10 mouse cellular contexts compared by ENCODE assay signal in genomic region chr9:30964685-30965084, GRCm38 (mm10). TPM values are rescaled to one million over a fixed set of nuclear protein-coding genes. Genes with fewer than 3 reads are reported as not detected.
DNase-seq lines count a peak whose midpoint lies in the region; ATAC-seq and TF ChIP-seq lines count a peak whose summit lies in the region.
"Had no signal": no experiment of that assay in that cellular context is flagged by ENCODE, and none has a peak within 500 bp of the region (broad histone marks: within the 10 kb centered on the region; RNA-seq: fewer than 3 reads in every experiment).

No protein-coding gene starts in this region.

- H3K27me3 ChIP-seq in heart, embryonic 13.5 days (replicated peaks): peaks cover 15% of the 10 kb centered on the region
- peaks cover 2% of the 10 kb centered on the region; the same call in 1 of the 2 replicates for H3K27me3 ChIP-seq in heart, embryonic 11.5 days (ENCODE audit: control insufficient read depth, insufficient read depth, low read length)
- H3K27me3 ChIP-seq in midbrain, postnatal 0 days (ENCODE audit: insufficient read depth, low read length): no peaks in the 10 kb centered on the region
- H3K27me3 ChIP-seq in midbrain, embryonic 13.5 days: no peaks in the 10 kb centered on the region
- H3K27me3 ChIP-seq in stomach, postnatal 0 days (ENCODE audit: control insufficient read depth, insufficient read depth, low read length): no peaks in the 10 kb centered on the region
- no peaks in the 10 kb centered on the region for H3K27me3 ChIP-seq in forebrain, embryonic 15.5 days
- H3K27me3 ChIP-seq: neural tube, embryonic 12.5 days had no signal

- no peak overlapping the region for H3K4me2 ChIP-seq in heart, embryonic 13.5 days
- H3K4me2 ChIP-seq in heart, embryonic 11.5 days: no peak overlapping the region
- H3K4me2 ChIP-seq in midbrain, postnatal 0 days (ENCODE audit: low read depth, low read length, poor library complexity, severe bottlenecking): no peak overlapping the region
- H3K4me2 ChIP-seq in midbrain, embryonic 13.5 days (replicated peaks): no peak overlapping the region
- H3K4me2 ChIP-seq in stomach, postnatal 0 days (replicated peaks; ENCODE audit: low read depth): no peak overlapping the region
- H3K4me2 ChIP-seq in forebrain, embryonic 15.5 days (replicated peaks): no peak overlapping the region
- H3K4me2 ChIP-seq: neural tube, embryonic 12.5 days had no signal

- peaks cover 19% of the 10 kb centered on the region for H3K4me1 ChIP-seq in heart, embryonic 13.5 days
- H3K4me1 ChIP-seq in heart, embryonic 11.5 days (ENCODE audit: control insufficient read depth, insufficient read depth, low read length): no peaks in the 10 kb centered on the region
- no peaks in the 10 kb centered on the region for H3K4me1 ChIP-seq in midbrain, postnatal 0 days (ENCODE audit: insufficient read depth, low read length)
- H3K4me1 ChIP-seq in midbrain, embryonic 13.5 days (replicated peaks): no peaks in the 10 kb centered on the region
- H3K4me1 ChIP-seq in stomach, postnatal 0 days (replicated peaks; ENCODE audit: control insufficient read depth, insufficient read depth): 0 out of 2 replicates have a peak, but pooled peaks cover 3% of the 10 kb centered on the region
- no peaks in the 10 kb centered on the region for H3K4me1 ChIP-seq in forebrain, embryonic 15.5 days
- H3K4me1 ChIP-seq: neural tube, embryonic 12.5 days had no signal

- no peaks in the 10 kb centered on the region for H3K9me3 ChIP-seq in heart, embryonic 13.5 days
- no peaks in the 10 kb centered on the region for H3K9me3 ChIP-seq in heart, embryonic 11.5 days (replicated peaks; ENCODE audit: control insufficient read depth, low read length)
- H3K9me3 ChIP-seq in midbrain, postnatal 0 days (ENCODE audit: low read length): no peaks in the 10 kb centered on the region
- no peaks in the 10 kb centered on the region for H3K9me3 ChIP-seq in midbrain, embryonic 13.5 days
- H3K9me3 ChIP-seq in stomach, postnatal 0 days (ENCODE audit: control insufficient read depth, low read length): no peaks in the 10 kb centered on the region
- H3K9me3 ChIP-seq in forebrain, embryonic 15.5 days: no peaks in the 10 kb centered on the region
- H3K9me3 ChIP-seq: neural tube, embryonic 12.5 days had no signal

- TF ChIP-seq EP300 in stomach, postnatal 0 days (optimal IDR thresholded peaks at IDR 0.05): no peak

- H3K27ac ChIP-seq in heart, embryonic 13.5 days (replicated peaks): 0 out of 2 replicates have a peak overlapping the region, but pooled peaks have one; percentile 34
- no peak overlapping the region for H3K27ac ChIP-seq in heart, embryonic 11.5 days (ENCODE audit: low read depth, low read length)
- H3K27ac ChIP-seq in midbrain, postnatal 0 days (ENCODE audit: low read depth, low read length): no peak overlapping the region; the same call in 1 of the 2 replicates
- no peak overlapping the region for H3K27ac ChIP-seq in midbrain, embryonic 13.5 days
- peak overlapping the region; percentile 58 for H3K27ac ChIP-seq in stomach, postnatal 0 days (replicated peaks)
- H3K27ac ChIP-seq in forebrain, embryonic 15.5 days (replicated peaks): no peak overlapping the region
- H3K27ac ChIP-seq: neural tube, embryonic 12.5 days had no signal

- 62% methylated on average over 10 of the region's 10 CpGs for whole genome bisulfite sequencing in heart, embryonic 13.5 days
- 72% methylated on average over 10 of the region's 10 CpGs for WGBS in heart, embryonic 11.5 days (ENCODE audit: insufficient replicate concordance)
- WGBS in midbrain, postnatal 0 days: 60% methylated on average over 10 of the region's 10 CpGs
- WGBS in midbrain, embryonic 13.5 days: 81% methylated on average over 10 of the region's 10 CpGs
- WGBS in stomach, postnatal 0 days: 35% methylated on average over 10 of the region's 10 CpGs
- WGBS in forebrain, embryonic 15.5 days: 80% methylated on average over 10 of the region's 10 CpGs

- no peak overlapping the region for H3K4me3 ChIP-seq in heart, embryonic 13.5 days
- H3K4me3 ChIP-seq in heart, embryonic 11.5 days (ENCODE audit: low read depth, low read length): no peak overlapping the region
- no peak overlapping the region for H3K4me3 ChIP-seq in midbrain, postnatal 0 days (ENCODE audit: low read depth, low read length)
- no peak overlapping the region for H3K4me3 ChIP-seq in midbrain, embryonic 13.5 days (replicated peaks)
- no peak overlapping the region for H3K4me3 ChIP-seq in stomach, postnatal 0 days (ENCODE audit: low read depth, low read length)
- no peak overlapping the region for H3K4me3 ChIP-seq in forebrain, embryonic 15.5 days
- H3K4me3 ChIP-seq: neural tube, embryonic 12.5 days had no signal

- ATAC-seq in heart, embryonic 13.5 days (ENCODE audit: extremely low read depth, insufficient number of reproducible peaks, low FRiP score, low TSS enrichment): no peak; the same call in 1 of the 2 replicates
- ATAC-seq in heart, embryonic 11.5 days (replicated peaks; ENCODE audit: insufficient number of reproducible peaks, low FRiP score, low TSS enrichment): no peak
- no peak for ATAC-seq in midbrain, postnatal 0 days (ENCODE audit: low FRiP score)
- ATAC-seq in midbrain, embryonic 13.5 days: no peak
- ATAC-seq in stomach, postnatal 0 days (ENCODE audit: low FRiP score, low TSS enrichment): peak; percentile 72; the same call in 1 of the 2 replicates
- no peak for ATAC-seq in forebrain, embryonic 15.5 days (replicated peaks)

- H3K9ac ChIP-seq in heart, embryonic 13.5 days: no peak overlapping the region
- H3K9ac ChIP-seq in heart, embryonic 11.5 days (ENCODE audit: low read depth, low read length): no peak overlapping the region
- H3K9ac ChIP-seq in midbrain, postnatal 0 days (replicated peaks; ENCODE audit: low read length, poor library complexity, severe bottlenecking): no peak overlapping the region
- H3K9ac ChIP-seq in midbrain, embryonic 13.5 days (replicated peaks): no peak overlapping the region
- H3K9ac ChIP-seq in stomach, postnatal 0 days (ENCODE audit: low read length): no peak overlapping the region
- no peak overlapping the region for H3K9ac ChIP-seq in forebrain, embryonic 15.5 days (replicated peaks)
- H3K9ac ChIP-seq: neural tube, embryonic 12.5 days had no signal

- peak; percentile 45 for DNase-seq in midbrain, postnatal 0 days (ENCODE audit: low spot score)
- DNase-seq in layer of hippocampus, postnatal 36 days: peak; percentile 25 to 46
- peak; percentile 24 for DNase-seq in stomach, postnatal 0 days (ENCODE audit: low spot score)
- no peak for DNase-seq in c-Kit-positive CD71-positive TER-119-positive erythroid progenitor cells, embryonic 14.5 days (ENCODE audit: low spot score)
- DNase-seq: cerebellum, adult 2 months had no signal

- TF ChIP-seq CTCF in midbrain, postnatal 0 days (IDR thresholded peaks at IDR 0.05): no peak
- no peak for TF ChIP-seq CTCF in stomach, postnatal 0 days (IDR thresholded peaks at IDR 0.05; ENCODE audit: low read depth)

- no peaks in the 10 kb centered on the region for H3K36me3 ChIP-seq in heart, embryonic 13.5 days
- H3K36me3 ChIP-seq in heart, embryonic 11.5 days (ENCODE audit: control insufficient read depth, insufficient read depth, low read length): no peaks in the 10 kb centered on the region
- H3K36me3 ChIP-seq in midbrain, postnatal 0 days (ENCODE audit: insufficient read depth, low read length): no peaks in the 10 kb centered on the region
- H3K36me3 ChIP-seq in midbrain, embryonic 13.5 days: no peaks in the 10 kb centered on the region
- H3K36me3 ChIP-seq in stomach, postnatal 0 days (ENCODE audit: control insufficient read depth, insufficient read depth, low read length): no peaks in the 10 kb centered on the region
- no peaks in the 10 kb centered on the region for H3K36me3 ChIP-seq in forebrain, embryonic 15.5 days
- H3K36me3 ChIP-seq: neural tube, embryonic 12.5 days had no signal

RNA-seq across cellular contexts. Expression of gene Adamts8, which starts 22.3 kb away (rescaled TPM):
- polyA plus RNA-seq in heart, embryonic 13.5 days (2015; fragmentation: Nextera tagmentation; extraction: Ambion mirVana): 8.1 and 8.7 TPM in 2 replicates
- polyA plus RNA-seq in heart, embryonic 11.5 days (2014; fragmentation: Nextera tagmentation; extraction: Ambion mirVana): 6.0 and 6.7 TPM in 2 replicates
- total RNA-seq in midbrain, postnatal 0 days (2014; rRNA removed): 2.9 and 3.0 TPM in 2 replicates
- polyA plus RNA-seq in midbrain, postnatal 0 days (2015; fragmentation: Nextera tagmentation; extraction: Ambion mirVana): 1.2 and 1.9 TPM in 2 replicates
- 0.66 and 0.96 TPM in 2 replicates for polyA plus RNA-seq in midbrain, embryonic 13.5 days (2015; fragmentation: Nextera tagmentation; extraction: Ambion mirVana)
- 1 to 10 TPM; 2.9 to 4.0 TPM for total RNA-seq in layer of hippocampus, postnatal 36 days (2021)
- polyA plus RNA-seq in stomach, postnatal 0 days (2015; fragmentation: Nextera tagmentation; extraction: Ambion mirVana): 7.8 and 8.8 TPM in 2 replicates
- 1.5 and 1.6 TPM in 2 replicates for polyA plus RNA-seq in forebrain, embryonic 15.5 days (2015; fragmentation: Nextera tagmentation; extraction: Ambion mirVana)

RNA-seq across cellular contexts. Expression of gene Adamts15, which starts 42.4 kb away (rescaled TPM):
- 7.9 and 9.0 TPM in 2 replicates for polyA plus RNA-seq in heart, embryonic 13.5 days (2015; fragmentation: Nextera tagmentation; extraction: Ambion mirVana)
- 5.7 and 7.2 TPM in 2 replicates for polyA plus RNA-seq in heart, embryonic 11.5 days (2014; fragmentation: Nextera tagmentation; extraction: Ambion mirVana)
- total RNA-seq in midbrain, postnatal 0 days (2014; rRNA removed): 18.3 and 19.3 TPM in 2 replicates
- polyA plus RNA-seq in midbrain, postnatal 0 days (2015; fragmentation: Nextera tagmentation; extraction: Ambion mirVana): 4.7 and 5.9 TPM in 2 replicates
- 2.9 and 3.2 TPM in 2 replicates for polyA plus RNA-seq in midbrain, embryonic 13.5 days (2015; fragmentation: Nextera tagmentation; extraction: Ambion mirVana)
- total RNA-seq in layer of hippocampus, postnatal 36 days (2021): 1 to 10 TPM; 4.1 to 4.5 TPM
- polyA plus RNA-seq in stomach, postnatal 0 days (2015; fragmentation: Nextera tagmentation; extraction: Ambion mirVana): 1.9 and 2.6 TPM in 2 replicates
- 2.7 and 3.5 TPM in 2 replicates for polyA plus RNA-seq in forebrain, embryonic 15.5 days (2015; fragmentation: Nextera tagmentation; extraction: Ambion mirVana)

Comparison
In these comparisons a context has a peak if more than half of its experiments do, and no peak if none do; other contexts are left out.
1. H3K27ac ChIP-seq: peak in heart, embryonic 13.5 days (single experiment) and stomach, postnatal 0 days (single experiment); none in heart, embryonic 11.5 days (single experiment), midbrain, postnatal 0 days (single experiment), midbrain, embryonic 13.5 days (single experiment) and forebrain, embryonic 15.5 days (single experiment).